Mouse (Mus musculus): ENCODE data around the gene Adam22. TPM values are rescaled to one million over a fixed set of nuclear protein-coding genes. Genes with fewer than 3 reads are reported as not detected.
"Not testable (repeated sequence)": the region's sequence is repeated elsewhere in the genome, so short reads cannot be mapped to it uniquely, and the experiment has no call there.

The Adam22 gene
- polyA plus RNA-seq, 1 experiment from 2014 or later: 8.8 TPM

- Histone ChIP-seq H3K4me2 (no peak overlapping the region), H3K27ac (ENCODE audit: poor library complexity, severe bottlenecking) (no peak overlapping the region), H3K36me3 (no peaks in the 10 kb centered on the region), H3K4me1 (replicated peaks) (no peaks in the 10 kb centered on the region), H3K27me3 (replicated peaks) (no peaks in the 10 kb centered on the region), H3K9ac (no peak overlapping the region), H3K9me3 (replicated peaks) (no peaks in the 10 kb centered on the region), H3K4me3 (no peak overlapping the region)
- peak; percentile 61 for ATAC-seq (ENCODE audit: insufficient number of reproducible peaks, low FRiP score)
- WGBS: 59% methylated on average over 4 of the region's 4 CpGs
These were observed 124.8 kb downstream of the Adam22 start for GRCm38 (mm10) chr5:8243064-8243615.

GRCm38 (mm10) chr5:8242660-8243059, 125.3 kb downstream of the Adam22 start:
- ATAC-seq (ENCODE audit: insufficient number of reproducible peaks, low FRiP score): no peak
- Histone ChIP-seq H3K27me3 (replicated peaks) (no peaks in the 10 kb centered on the region), H3K9me3 (replicated peaks) (no peaks in the 10 kb centered on the region), H3K36me3 (no peaks in the 10 kb centered on the region), H3K27ac (ENCODE audit: poor library complexity, severe bottlenecking) (no peak overlapping the region), H3K9ac (no peak overlapping the region), H3K4me2 (no peak overlapping the region), H3K4me1 (replicated peaks) (no peaks in the 10 kb centered on the region), H3K4me3 (no peak overlapping the region)
- WGBS: 84% methylated on average over 1 of the region's 1 CpGs

DNA sequence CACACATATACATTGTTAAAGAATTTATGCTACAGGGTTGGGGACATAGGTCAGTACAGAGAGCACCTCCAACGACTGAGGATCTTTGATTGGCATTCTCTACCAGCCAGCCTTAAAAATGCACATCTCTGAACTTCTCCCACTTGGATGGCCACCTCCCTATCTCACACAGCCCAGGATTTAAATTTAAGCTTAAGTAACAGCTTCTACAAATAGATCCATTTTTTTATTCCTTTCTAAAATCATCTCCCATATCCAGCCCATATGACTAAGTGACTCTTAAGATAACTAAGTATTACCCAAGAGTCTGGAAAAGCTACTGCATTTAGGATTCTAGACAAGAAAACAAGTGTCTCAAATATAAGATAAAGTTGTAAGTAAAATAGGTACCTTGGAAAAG, 140.9 kb downstream of the Adam22 start:
- no peak for ATAC-seq (ENCODE audit: insufficient number of reproducible peaks, low FRiP score)
- Histone ChIP-seq H3K9ac (no peak overlapping the region), H3K9me3 (replicated peaks) (no peaks in the 10 kb centered on the region), H3K4me1 (replicated peaks) (peaks cover 9% of the 10 kb centered on the region), H3K4me2 (no peak overlapping the region), H3K27me3 (replicated peaks) (no peaks in the 10 kb centered on the region), H3K27ac (ENCODE audit: poor library complexity, severe bottlenecking) (no peak overlapping the region), H3K4me3 (no peak overlapping the region), H3K36me3 (no peaks in the 10 kb centered on the region)
- WGBS: 68% methylated on average over 1 of the region's 1 CpGs

DNA sequence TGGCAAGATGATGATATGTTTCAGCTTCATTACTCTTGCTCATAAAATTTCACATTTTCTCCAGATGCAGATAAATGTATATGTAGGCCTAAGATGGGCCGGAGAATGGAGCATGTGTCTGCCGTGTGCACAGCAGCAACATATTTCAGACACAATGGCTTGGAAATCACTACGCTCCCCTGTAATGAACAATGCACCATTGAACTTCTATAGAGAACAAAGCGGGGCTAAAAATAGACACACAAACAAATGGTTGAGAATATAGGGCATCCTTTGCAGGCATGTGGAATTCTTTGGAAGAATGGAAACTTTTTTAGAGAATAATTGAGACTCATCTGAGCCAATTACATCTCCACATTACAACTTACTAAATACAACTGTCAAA, 143.6 kb downstream of the Adam22 start:
- no peaks in the 10 kb centered on the region for H3K27me3 ChIP-seq (replicated peaks)
- WGBS: 67% methylated on average over 4 of the region's 4 CpGs
- no peaks in the 10 kb centered on the region for H3K9me3 ChIP-seq (replicated peaks)

DNA sequence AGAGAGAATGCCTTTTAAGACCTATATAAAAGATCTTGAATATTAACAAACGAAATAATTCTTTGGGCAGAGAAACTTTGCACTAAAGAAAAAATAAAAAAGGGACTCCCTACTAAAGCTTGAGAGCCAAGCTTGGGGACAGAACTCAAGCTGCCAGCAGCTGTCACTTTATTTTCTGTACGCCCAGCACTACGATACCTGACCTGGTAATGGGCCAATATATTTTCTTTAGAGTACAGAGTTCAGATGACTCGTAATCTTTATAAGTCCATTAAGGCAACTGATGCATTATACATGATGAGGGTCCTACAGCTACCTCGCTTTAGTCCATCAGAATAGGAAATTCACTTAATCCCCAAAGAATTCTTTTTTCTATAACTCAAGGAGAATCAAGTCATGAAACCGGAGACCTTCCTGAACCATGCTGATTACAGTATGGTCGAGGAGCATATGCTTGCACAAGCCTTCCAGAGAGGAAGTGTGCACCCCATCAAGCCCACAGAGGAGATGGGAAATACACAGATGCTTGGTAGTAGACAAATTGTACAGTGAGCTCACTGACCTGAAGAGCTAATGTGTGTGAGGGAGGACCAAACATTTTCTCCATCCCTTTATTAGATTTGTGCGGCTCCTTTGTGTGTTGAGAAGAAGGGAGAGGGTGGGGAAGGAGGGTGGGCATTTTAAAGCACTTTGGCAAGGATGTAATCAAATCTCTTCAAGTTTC, 144.2 kb downstream of the Adam22 start:
- H3K9ac ChIP-seq: no peak overlapping the region
- peaks cover 16% of the 10 kb centered on the region for H3K4me1 ChIP-seq (replicated peaks)
- H3K4me3 ChIP-seq: no peak overlapping the region
- no peak for ATAC-seq (ENCODE audit: insufficient number of reproducible peaks, low FRiP score)
- 77% methylated on average over 8 of the region's 8 CpGs for WGBS
- no peaks in the 10 kb centered on the region for H3K9me3 ChIP-seq (replicated peaks)
- no peak overlapping the region for H3K4me2 ChIP-seq
- no peaks in the 10 kb centered on the region for H3K27me3 ChIP-seq (replicated peaks)
- no peaks in the 10 kb centered on the region for H3K36me3 ChIP-seq
- H3K27ac ChIP-seq (ENCODE audit: poor library complexity, severe bottlenecking): no peak overlapping the region

More for the DNA sequence above, 143.6 kb downstream of the Adam22 start:
- H3K36me3 ChIP-seq: no peaks in the 10 kb centered on the region
- no peak for ATAC-seq (ENCODE audit: insufficient number of reproducible peaks, low FRiP score)
- no peak overlapping the region for H3K27ac ChIP-seq (ENCODE audit: poor library complexity, severe bottlenecking)
- no peak overlapping the region for H3K4me2 ChIP-seq
- peaks cover 16% of the 10 kb centered on the region for H3K4me1 ChIP-seq (replicated peaks)
- H3K4me3 ChIP-seq: no peak overlapping the region
- no peak overlapping the region for H3K9ac ChIP-seq

DNA sequence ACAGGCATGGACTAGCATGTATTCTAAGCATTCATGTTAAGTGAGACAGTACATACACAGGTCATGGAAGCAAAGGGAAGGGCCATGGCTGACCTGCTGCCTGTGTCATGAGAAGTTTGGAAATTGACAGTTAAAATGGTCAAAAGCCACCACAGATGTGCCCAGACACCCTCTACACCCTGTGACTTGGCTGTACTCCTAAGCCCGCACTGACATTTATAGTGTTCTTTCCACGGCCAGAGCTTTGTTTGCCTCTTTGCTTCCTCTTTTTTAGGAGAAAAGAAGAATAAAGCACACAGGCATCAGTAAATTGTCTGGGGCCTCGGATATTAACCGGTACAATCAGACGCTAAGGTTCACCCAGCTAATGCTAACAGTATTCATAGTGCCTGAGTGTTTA, 146.3 kb downstream of the Adam22 start:
- no peak overlapping the region for H3K9ac ChIP-seq
- no peaks in the 10 kb centered on the region for H3K36me3 ChIP-seq
- no peaks in the 10 kb centered on the region for H3K9me3 ChIP-seq (replicated peaks)
- H3K27ac ChIP-seq (ENCODE audit: poor library complexity, severe bottlenecking): no peak overlapping the region
- peaks cover 16% of the 10 kb centered on the region for H3K4me1 ChIP-seq (replicated peaks)
- 68% methylated on average over 5 of the region's 5 CpGs for WGBS
- no peaks in the 10 kb centered on the region for H3K27me3 ChIP-seq (replicated peaks)
- no peak for ATAC-seq (ENCODE audit: insufficient number of reproducible peaks, low FRiP score)
- no peak overlapping the region for H3K4me2 ChIP-seq
- H3K4me3 ChIP-seq: no peak overlapping the region

- Histone ChIP-seq H3K9me3 (replicated peaks) (no peaks in the 10 kb centered on the region), H3K27me3 (replicated peaks) (no peaks in the 10 kb centered on the region), H3K4me3 (no peak overlapping the region), H3K4me2 (no peak overlapping the region), H3K36me3 (no peaks in the 10 kb centered on the region), H3K27ac (ENCODE audit: poor library complexity, severe bottlenecking) (no peak overlapping the region), H3K4me1 (replicated peaks) (no peaks in the 10 kb centered on the region), H3K9ac (no peak overlapping the region)
- WGBS: 64% methylated on average over 1 of the region's 1 CpGs
- no peak for ATAC-seq (ENCODE audit: insufficient number of reproducible peaks, low FRiP score)
These were observed 152.1 kb downstream of the Adam22 start for GRCm38 (mm10) chr5:8215841-8216240.

DNA sequence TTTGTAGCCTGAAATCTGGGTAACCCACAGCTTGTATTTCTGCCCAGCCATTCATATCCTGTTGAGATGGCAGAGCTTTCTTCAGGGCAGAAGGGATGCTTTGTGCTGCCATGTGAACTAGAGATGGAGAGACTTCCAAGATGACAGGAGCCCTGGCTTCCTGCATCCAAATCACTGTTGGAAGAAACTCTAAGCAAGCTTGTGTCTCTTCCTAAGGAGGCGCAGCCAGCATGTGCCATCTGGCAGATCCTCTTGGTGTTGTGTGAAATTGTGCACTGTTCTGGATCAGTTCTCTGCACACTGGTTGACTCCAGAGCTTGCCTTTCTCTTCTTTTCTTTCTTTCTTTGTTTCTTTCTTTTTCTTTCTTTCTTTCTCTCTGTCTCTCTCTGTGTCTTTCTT, 183.0 kb downstream of the Adam22 start:
- not testable (repeated sequence) for H3K36me3 ChIP-seq; H3K4me2 ChIP-seq; ATAC-seq (ENCODE audit: insufficient number of reproducible peaks, low FRiP score); H3K4me1 ChIP-seq (replicated peaks); H3K4me3 ChIP-seq; H3K9ac ChIP-seq; H3K9me3 ChIP-seq (replicated peaks); H3K27me3 ChIP-seq (replicated peaks); H3K27ac ChIP-seq (ENCODE audit: poor library complexity, severe bottlenecking)
- WGBS: 82% methylated on average over 1 of the region's 1 CpGs

- no peaks in the 10 kb centered on the region for H3K9me3 ChIP-seq (replicated peaks)
- 65% methylated on average over 1 of the region's 1 CpGs for WGBS
- no peak overlapping the region for H3K9ac ChIP-seq
- H3K4me1 ChIP-seq (replicated peaks): no peaks in the 10 kb centered on the region
- no peak for ATAC-seq (ENCODE audit: insufficient number of reproducible peaks, low FRiP score)
- H3K36me3 ChIP-seq: no peaks in the 10 kb centered on the region
- H3K27ac ChIP-seq (ENCODE audit: poor library complexity, severe bottlenecking): no peak overlapping the region
- H3K27me3 ChIP-seq (replicated peaks): no peaks in the 10 kb centered on the region
- H3K4me3 ChIP-seq: no peak overlapping the region
- no peak overlapping the region for H3K4me2 ChIP-seq
These were observed 187.3 kb downstream of the Adam22 start for GRCm38 (mm10) chr5:8180646-8181045.

GRCm38 (mm10) chr5:8178111-8178510, 189.8 kb downstream of the Adam22 start:
- no peak overlapping the region for H3K4me2 ChIP-seq
- 83% methylated on average over 17 of the region's 17 CpGs for WGBS
- H3K27me3 ChIP-seq (replicated peaks): no peaks in the 10 kb centered on the region
- no peak overlapping the region for H3K27ac ChIP-seq (ENCODE audit: poor library complexity, severe bottlenecking)
- no peaks in the 10 kb centered on the region for H3K4me1 ChIP-seq (replicated peaks)
- no peaks in the 10 kb centered on the region for H3K36me3 ChIP-seq
- no peaks in the 10 kb centered on the region for H3K9me3 ChIP-seq (replicated peaks)
- no peak overlapping the region for H3K9ac ChIP-seq
- no peak for ATAC-seq (ENCODE audit: insufficient number of reproducible peaks, low FRiP score)
- no peak overlapping the region for H3K4me3 ChIP-seq

DNA sequence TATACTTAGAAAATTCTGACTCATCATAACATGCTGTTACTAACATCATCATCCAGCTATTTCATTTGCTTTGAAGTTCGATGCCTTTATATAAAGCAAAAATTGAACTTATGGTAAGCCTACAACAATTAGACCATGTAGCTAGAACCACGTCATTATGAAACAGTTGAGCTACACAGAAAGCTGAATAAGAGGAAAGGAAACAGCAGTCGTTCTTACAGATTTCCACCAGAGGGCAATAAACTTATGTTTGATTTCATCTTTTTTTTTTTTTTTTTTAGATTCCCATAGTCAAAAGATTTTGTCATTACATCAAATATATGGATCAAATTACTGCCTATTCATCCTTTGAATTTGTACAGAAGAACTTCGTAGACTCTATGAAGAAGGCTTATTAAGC, 203.2 kb downstream of the Adam22 start:
- no peak overlapping the region for H3K4me2 ChIP-seq
- WGBS: 50% methylated on average over 4 of the region's 4 CpGs
- no peaks in the 10 kb centered on the region for H3K36me3 ChIP-seq
- no peak overlapping the region for H3K27ac ChIP-seq (ENCODE audit: poor library complexity, severe bottlenecking)
- H3K9me3 ChIP-seq (replicated peaks): no peaks in the 10 kb centered on the region
- H3K27me3 ChIP-seq (replicated peaks): no peaks in the 10 kb centered on the region
- no peak overlapping the region for H3K9ac ChIP-seq
- ATAC-seq (ENCODE audit: insufficient number of reproducible peaks, low FRiP score): no peak
- no peaks in the 10 kb centered on the region for H3K4me1 ChIP-seq (replicated peaks)
- H3K4me3 ChIP-seq: no peak overlapping the region

- WGBS: 88% methylated on average over 1 of the region's 1 CpGs
- no peak overlapping the region for H3K27ac ChIP-seq (ENCODE audit: poor library complexity, severe bottlenecking)
- H3K27me3 ChIP-seq (replicated peaks): no peaks in the 10 kb centered on the region
- no peak for ATAC-seq (ENCODE audit: insufficient number of reproducible peaks, low FRiP score)
- no peaks in the 10 kb centered on the region for H3K36me3 ChIP-seq
- H3K4me1 ChIP-seq (replicated peaks): no peaks in the 10 kb centered on the region
- H3K9ac ChIP-seq: no peak overlapping the region
- no peaks in the 10 kb centered on the region for H3K9me3 ChIP-seq (replicated peaks)
- no peak overlapping the region for H3K4me3 ChIP-seq
- H3K4me2 ChIP-seq: no peak overlapping the region
These were observed 216.3 kb downstream of the Adam22 start for GRCm38 (mm10) chr5:8151645-8152044.
